Comparison of ENCODE assay signal across 8 mouse cellular contexts in the genomic region with DNA sequence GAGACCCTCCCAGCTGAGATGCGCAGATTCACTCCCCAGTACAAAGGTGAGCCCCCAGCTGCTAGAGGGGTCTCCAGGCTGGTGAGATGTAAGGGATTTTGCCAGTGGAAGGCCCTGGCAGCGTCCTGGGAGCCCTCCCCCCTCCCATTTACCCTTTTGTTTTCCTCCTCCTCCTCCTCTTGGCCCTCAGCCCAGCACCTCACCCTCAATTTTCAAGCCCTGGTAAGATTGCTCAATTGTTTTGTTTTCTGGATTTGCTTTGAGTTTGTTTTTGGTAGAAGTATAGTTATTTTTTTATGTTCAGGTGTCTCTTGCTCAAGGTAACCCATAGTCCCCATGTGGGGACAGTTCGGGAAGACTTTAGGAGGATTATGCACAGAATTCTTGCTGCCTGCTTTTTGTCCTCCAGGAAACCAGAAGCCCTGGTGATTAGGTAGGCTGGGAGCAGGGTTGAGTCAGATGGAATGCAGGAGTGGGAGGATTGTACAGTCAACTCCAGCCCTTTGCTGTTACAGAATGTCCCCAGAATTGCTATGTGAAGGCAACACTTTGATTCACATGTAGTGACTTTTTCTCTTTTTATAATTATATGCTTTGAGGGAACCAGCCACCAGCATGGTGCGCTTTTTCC. TPM values are rescaled to one million over a fixed set of nuclear protein-coding genes. Genes with fewer than 3 reads are reported as not detected.
DNase-seq lines count a peak whose midpoint lies in the region.

No protein-coding gene starts in this region.

- no peaks in the 10 kb centered on the region for H3K9me3 ChIP-seq in heart, embryonic 10.5 days

- H3K4me3 ChIP-seq in heart, embryonic 10.5 days, result no peak overlapping the region

- no peaks in the 10 kb centered on the region for H3K27me3 ChIP-seq in heart, embryonic 10.5 days (ENCODE audit: insufficient read depth, poor library complexity, severe bottlenecking)

- peak overlapping the region; percentile 23; the same call in 1 of the 2 replicates for H3K27ac ChIP-seq in heart, embryonic 10.5 days

- peaks cover 38% of the 10 kb centered on the region for H3K4me1 ChIP-seq in heart, embryonic 10.5 days

- peaks cover 54% of the 10 kb centered on the region for H3K36me3 ChIP-seq in heart, embryonic 10.5 days

- WGBS in heart, embryonic 10.5 days, result 76% methylated on average over 4 of the region's 4 CpGs

- no peak for DNase-seq in heart, embryonic 10.5 days (ENCODE audit: low spot score)
- DNase-seq in heart, adult 11 months, result no peak
- peak; percentile 29 for DNase-seq in urinary bladder, postnatal 25 days (ENCODE audit: low spot score)
- DNase-seq in urinary bladder, postnatal 10 days (ENCODE audit: low spot score), result no peak
- DNase-seq in kidney, postnatal 36 days, result peak; percentile 54
- DNase-seq in testis, postnatal 14 days (ENCODE audit: low spot score), result peak; percentile 53
- no peak for DNase-seq in c-Kit-positive CD71-positive TER-119-positive erythroid progenitor cells, embryonic 14.5 days (ENCODE audit: low spot score)
- DNase-seq in thymus, postnatal 25 days, result no peak

RNA-seq across cellular contexts. Expression of a gene that starts 11.7 kb away (rescaled TPM):
- 9.2 and 10.8 TPM in 2 replicates for polyA plus RNA-seq in heart, embryonic 10.5 days (2016; fragmentation: Nextera tagmentation; extraction: Ambion mirVana)

RNA-seq across cellular contexts. Expression of a gene that starts 12.9 kb away (rescaled TPM):
- 48.1 and 63.9 TPM in 2 replicates for polyA plus RNA-seq in heart, embryonic 10.5 days (2016; fragmentation: Nextera tagmentation; extraction: Ambion mirVana)

RNA-seq across cellular contexts. Expression of a gene that starts 29.7 kb away (rescaled TPM):
- polyA plus RNA-seq in heart, embryonic 10.5 days (2016; fragmentation: Nextera tagmentation; extraction: Ambion mirVana), result 0.13 and 0.26 TPM in 2 replicates

RNA-seq across cellular contexts. Expression of a gene that starts 56.6 kb away (rescaled TPM):
- polyA plus RNA-seq in heart, embryonic 10.5 days (2016; fragmentation: Nextera tagmentation; extraction: Ambion mirVana), result 5.4 and 9.3 TPM in 2 replicates

Comparison
In these comparisons a context has a peak if more than half of its experiments do, and no peak if none do; other contexts are left out.
1. DNase-seq: peak in urinary bladder, postnatal 25 days (single experiment), kidney, postnatal 36 days (2 of 2) and testis, postnatal 14 days (single experiment); none in heart, embryonic 10.5 days (single experiment), heart, adult 11 months (single experiment), urinary bladder, postnatal 10 days (single experiment), c-Kit-positive CD71-positive TER-119-positive erythroid progenitor cells, embryonic 14.5 days (single experiment) and thymus, postnatal 25 days (single experiment).